Mouse (Mus musculus) ovary, adult 18-20 months (tissue): ENCODE measurements at regions not wholly inside any gene's neighbourhood (a gene's known extent, or its start where the extent isn't known, plus 50 kb on each side); places are given as distances from the start of the nearest gene placed in this dataset.

Experiments used
- DNase-seq: peaks from one replicate; pipeline ENCODE4 v3.0.0; 2022; ENCODE audit warnings: low spot score, mixed read lengths

DNA sequence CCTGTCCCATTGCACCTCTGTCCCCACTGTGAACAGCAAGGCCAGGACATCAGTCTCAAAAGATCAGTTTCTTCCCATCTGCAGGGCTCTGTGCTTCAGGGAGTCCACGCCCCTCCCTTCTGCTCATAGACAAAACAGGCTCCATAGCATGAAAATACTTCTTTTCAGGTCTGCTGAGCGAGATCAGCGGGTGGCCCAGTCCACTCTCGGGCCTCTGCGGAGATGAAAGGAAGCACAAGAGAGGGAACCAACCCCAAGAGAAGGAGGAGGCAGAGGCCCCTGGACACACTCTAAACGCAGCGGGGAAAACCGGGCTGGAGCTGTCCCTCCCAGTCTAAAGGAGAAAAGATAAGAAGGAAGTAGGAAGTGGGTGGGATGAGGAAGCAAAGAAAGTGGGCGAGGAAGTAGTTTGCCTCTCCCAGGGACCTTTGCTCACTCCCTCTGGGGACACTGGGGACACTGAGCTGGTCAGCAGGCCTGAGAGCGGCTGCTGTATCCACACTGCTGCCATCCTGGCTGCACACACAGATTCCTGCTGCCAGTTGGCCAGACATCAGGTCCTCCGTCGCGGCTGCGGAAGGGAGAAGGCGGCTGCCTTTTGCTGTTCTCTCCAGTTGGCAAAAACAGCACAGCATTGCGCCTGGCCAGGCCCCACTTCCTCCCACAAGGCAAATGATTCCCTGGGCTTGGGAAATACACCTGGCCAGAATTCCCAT, 143.5 kb downstream of the Rybp start:
- DNase-seq, result peak; percentile 65

DNA sequence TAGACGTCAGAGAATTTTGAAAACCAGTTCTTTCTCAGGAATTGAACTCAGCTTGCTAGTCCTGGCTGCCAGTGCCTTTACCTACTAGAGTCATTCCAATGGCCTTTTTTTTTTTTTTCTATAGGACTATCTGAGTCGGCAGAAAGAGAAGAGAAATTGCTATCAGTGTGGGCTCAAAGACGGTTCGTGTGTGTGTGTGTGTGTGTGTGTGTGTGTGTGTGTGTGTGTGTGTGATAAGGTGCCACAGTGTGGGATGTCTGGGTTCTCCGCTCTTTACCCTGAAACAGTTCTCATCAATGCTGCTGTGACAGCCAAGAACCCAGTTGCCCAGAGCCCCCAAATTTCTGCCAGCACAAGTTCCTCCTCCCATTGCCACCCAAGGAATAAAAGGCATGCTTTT, 146.1 kb downstream of the Rybp start:
- DNase-seq, result no peak

DNA sequence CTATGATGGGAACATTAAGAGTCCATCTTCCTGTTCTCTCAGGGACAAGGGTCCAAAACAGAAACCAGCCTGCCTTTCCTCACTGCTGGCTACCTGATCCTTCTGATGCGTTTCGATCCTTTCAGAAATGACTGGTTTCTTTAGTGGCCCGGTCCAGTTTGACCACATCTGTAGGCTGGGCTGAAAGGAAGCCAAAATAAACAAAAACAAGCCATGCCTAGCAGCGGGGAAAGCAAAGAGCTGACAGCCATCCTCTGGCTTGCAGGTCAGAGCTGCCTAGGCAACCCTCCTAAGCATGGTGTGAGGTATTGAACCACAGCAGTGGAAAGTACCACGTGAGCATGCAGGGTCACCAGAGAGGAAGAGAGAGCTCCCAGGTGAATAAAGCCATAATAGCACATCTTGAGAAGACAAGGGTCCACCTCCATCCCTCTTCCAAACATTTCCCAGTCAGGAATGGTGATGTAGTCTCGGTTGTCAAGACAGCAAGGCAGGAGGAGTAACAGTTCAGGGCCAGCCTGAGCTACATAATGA, 146.6 kb downstream of the Rybp start:
- no peak for DNase-seq

DNA sequence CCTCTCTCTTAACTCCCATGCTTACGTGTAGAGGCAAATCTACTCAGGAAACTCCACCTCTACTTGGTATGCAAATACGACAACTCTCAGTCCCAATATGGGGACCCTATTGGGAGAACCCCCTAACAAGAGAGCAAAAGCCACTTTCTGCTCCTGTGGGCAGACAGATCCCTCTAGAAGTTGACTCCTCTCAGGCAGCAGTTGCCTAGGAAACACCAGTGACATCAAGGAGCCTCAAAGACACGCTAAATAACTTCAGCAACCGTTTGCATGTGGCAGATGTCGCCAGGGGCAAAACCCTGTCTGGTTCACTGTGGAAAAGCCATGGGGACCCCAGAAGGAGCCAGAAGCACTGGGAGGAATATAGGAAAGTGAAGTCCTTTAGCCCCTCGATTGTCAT, 147.5 kb downstream of the Rybp start:
- no peak for DNase-seq

DNA sequence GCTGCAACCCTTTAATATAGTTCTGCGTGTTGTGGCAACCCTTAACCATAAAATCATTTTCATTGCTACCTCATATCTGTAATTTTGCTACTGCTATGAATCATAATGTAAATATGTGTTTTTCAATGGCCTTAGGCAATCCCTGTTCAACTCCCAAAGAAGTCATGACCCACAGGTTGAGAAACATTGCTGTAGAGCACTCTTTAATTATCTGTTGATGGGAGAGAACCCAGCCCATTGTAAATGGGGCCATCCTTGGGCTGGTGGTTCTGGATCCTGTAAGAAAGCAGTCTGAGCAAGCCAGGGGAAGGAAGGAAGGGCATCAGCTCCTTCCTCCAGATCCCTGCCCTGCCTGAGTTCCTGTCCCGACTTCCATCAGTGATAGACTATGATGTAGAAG, 148.6 kb downstream of the Rybp start:
- DNase-seq, result no peak

DNA sequence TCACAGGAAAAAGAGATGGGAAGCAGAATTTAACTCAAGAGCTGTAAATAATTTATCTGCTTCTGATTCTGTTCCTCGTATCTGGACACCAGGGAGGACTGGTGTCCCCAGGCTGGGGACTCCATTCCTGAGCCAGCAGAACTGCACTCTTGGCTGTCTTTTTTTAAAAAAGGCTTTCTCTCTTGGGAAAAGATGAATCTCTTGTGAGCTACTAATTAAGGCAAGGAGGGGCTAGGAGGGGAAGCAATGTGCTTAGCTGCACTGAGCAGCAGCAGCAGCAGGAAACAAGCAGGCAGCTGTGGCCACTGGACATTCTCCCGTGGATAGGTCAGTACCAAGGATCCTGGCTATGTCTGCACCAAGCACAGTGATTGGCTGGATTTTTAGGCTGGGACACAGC, 152.1 kb downstream of the Rybp start:
- no peak for DNase-seq

DNA sequence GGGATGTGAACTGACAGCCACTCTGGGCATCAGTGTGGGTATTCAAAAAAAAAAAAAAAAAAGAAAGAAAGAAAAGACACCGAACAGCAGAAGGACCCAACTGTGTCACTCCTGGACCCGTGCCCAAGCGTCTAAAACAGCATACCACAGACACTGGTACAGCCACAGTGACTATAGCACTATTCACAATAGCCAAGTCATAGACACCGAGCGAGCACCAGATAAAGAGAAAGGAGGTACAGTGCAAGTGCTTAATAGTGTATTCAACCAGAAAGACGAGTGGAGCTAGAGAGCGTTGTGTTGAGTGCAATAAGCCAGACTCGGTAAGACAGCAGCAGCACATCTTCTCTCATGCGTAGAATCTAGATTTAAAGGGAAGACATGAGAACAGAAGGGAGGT, 153.3 kb downstream of the Rybp start:
- no peak for DNase-seq

DNA sequence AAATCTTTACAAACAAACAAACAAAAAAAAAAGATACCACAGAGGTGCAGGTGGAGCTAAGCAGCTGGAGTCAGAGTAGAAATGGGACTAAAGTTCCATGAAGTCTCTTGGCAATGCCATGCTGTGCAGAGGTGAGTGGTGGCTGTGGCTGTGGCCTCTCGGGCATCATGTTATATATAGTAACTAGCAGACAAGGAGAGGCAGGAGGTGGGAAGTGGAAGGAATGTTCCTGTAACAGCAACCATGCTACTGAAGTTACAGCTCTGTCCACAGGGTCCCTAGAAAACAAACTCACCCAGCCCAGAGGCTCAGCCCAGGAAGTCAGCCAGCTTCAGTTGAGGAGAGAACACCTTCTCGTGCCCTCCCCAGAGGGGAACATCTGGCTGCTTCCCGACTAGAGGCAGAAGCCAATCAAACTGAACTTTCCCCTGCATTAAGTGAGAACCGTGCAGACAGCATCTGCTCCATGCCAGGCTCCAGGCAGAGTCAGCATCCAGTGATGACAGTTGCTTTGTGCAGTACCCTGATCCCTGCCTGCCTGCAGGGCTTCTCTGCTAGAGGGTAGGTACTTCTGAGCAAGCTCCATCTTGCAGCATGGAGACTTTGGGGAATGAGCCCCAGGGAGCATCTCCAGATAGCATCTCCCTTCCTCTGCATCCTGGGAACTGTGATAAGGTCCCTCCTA, 154.2 kb downstream of the Rybp start:
- no peak for DNase-seq

DNA sequence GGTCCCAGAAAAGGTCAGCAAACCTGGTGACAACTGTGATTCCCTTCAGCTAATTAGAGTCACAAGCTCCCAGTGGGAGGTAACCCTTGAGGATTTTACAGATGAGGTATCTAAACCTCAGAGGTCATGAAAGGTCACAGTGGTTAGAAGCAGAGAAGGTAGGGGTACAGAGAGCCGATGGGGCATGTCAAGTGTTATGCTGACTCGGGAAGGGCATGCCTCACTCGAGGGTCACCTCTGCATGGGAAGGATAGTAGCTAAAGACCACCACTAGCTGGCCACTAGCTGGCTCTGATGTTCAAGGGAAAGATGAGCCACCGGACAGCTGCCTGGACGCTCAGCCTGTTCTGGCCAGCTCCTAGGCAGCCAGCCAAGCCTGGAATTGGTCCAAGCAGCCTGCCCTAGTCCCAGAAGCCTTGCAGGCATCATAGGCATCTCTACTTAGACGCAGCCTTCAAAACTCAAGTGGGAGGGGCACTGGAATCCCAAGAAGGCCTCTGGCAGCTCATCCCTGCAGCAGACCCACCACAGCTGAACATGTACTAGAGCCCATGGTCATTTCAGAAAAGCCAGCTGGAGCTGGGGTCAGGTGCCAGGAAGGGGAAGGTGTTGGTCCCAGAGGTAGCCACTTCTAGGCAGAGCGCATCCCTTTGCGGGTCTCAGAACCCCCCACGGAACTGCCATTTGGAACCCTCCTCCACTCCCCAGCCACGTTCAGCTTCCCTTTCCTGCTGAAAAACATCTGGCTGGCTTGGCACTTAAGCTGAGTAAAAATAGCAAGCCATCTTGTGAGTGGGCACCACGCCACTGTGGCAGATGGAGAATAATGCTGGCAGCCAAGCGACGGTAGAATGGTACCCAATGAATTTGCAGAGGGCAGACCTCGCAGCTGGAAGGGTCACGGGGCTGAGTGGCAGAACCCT, 159.8 kb downstream of the Rybp start:
- peak; percentile 91 for DNase-seq

DNA sequence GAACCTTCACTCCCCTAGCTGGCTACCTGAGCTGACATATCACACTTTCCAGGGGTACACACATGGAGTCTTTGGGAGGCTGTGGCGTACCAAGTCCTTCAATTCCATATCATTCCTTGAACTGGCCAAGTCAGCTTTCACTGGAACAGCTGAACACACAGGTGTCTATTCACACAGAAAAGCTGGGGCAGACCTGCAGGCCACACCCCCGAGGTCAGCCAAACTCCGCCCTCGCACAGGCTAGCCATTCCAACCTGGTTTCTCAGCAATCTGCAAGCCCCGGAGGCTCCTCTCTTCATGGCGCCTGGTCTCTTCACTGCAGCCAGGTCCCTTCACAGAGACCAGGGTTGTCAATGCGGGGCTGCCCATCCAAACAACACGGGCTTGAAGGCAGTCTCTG, 160.5 kb downstream of the Rybp start:
- no peak for DNase-seq

DNA sequence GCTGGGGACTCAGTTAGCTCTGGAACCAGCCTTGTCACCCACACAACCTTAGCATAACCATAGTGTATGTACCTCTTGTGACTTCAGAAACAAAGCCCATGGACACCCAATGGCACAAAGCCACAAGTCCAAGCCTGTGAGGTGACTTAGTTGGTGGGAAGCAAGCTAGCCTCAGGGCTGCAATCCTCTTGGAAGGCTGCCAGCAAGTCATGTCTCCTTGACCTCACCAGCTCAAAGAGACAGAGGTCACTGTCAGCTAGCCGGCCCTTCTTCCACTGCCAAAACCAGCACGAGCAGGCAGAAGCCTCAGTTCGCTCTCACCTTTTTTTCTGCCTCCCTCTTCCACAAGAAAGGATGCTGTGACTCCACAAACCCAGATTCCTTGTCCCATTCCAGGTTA, 161.0 kb downstream of the Rybp start:
- no peak for DNase-seq

DNA sequence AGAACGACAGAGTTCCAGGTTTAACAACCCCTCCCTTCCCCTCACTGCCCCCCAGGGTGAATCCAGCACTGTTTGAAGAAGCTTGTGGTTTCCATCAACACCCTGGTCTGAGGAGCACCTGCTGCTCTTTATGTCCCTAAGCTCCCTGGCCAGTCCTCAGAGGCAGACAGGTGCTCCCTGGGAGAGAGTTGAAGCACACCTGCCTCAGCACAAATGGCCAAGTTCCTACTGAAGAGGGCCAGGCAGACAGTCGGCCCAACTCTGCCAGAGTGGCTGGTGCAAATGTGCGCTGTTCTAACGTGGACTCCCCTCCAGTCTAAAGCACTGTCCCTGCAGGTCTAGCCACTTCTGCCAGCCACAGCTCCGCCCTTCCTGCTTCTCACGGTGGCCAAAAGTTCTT, 166.0 kb downstream of the Rybp start:
- no peak for DNase-seq

DNA sequence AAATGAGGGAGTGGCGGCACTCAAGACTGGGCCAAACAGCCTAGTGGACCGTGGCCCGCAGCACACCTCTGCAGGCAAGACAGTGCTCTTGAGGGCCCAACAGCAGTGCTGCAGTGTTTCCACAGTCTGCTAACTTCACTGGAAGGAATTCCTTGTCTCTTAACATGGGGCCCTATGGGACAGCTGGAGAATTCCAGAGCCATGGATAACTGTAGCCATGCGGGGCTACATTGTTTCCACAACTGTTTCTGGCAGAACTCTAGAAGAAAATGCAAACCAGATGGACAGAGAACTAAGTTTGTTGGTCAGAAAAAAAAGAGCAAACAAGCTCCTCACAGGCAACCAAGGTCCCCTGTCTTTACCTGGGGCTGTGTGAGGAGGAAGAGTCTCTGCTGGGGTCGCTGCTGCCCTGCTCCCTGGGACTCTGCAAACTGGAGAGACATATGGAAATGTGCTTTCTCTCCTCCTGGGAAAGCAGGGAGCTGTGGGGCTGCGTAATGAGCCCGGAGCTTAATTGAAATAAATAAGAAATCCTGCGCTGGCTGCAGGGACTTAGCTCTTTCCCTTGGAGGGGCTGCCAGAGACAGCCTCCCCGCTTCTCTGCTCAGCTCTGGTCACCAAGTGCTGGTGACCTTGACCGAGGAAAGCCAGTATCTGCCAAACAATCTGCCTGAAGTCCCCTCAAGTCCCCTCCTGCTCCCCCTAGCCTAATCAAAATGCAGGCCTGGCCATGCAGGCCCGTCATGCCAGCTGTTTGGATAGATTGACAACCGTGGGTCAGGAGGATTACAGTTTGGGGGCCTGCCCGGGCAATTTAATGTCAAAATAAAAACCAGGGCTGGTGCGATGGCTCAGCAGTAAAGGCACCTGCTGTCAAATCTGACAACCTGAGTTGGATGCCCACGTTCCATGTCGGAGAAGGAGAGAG, 167.0 kb downstream of the Rybp start:
- no peak for DNase-seq

DNA sequence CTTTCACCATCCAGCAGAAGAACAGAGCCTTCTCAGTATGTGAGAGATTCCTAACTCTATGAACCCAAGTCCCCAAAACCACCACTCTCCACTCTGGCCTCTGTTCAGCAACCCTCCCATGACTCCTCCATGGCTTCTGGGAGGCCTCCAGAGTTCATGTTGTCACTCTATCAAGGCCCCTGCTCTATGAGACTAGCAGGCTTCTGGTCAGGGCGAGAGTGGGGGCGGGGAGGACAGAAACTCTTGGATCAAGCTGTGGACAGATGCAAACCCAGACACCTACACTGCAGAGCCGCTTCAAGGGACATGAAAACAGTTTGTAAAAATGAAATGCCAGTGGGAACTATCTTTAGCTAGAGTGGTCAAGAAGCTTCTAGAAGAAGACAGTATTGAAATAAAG, 170.2 kb downstream of the Rybp start:
- no peak for DNase-seq

DNA sequence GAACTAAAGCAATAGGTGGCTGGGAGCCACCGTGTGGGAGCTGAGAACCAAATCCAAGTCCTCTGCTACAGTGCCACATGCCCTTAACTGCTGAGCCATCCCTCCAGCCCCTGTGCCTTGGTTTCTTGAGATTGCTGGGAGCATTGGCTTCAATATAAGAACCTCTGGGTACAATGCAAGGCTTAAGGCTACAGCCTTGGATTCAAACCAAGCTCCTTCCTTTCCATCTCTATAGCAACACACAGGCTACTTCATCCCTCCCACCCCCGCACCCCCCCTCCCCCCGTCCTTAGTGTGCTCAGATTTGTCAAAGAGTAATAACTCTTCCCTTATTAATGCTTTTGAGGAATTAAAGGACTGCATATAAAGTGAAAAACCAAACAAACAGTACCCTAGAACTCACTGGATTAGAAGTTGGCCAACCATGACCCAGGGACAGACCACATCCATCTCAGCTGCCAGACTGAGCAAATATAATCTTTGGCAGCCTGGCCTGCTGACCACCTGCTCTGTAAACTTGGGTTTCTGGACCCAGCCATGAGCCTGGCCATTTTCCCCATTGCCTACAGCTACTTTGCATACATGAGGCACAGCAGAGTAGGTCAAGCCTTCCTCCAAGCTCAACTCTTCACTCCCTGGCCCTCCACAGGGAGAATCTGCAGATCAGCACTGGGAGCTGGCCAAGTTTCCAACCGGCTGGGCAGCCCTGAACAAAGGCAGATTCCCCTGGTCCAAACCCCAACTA, 173.7 kb downstream of the Rybp start:
- no peak for DNase-seq

DNA sequence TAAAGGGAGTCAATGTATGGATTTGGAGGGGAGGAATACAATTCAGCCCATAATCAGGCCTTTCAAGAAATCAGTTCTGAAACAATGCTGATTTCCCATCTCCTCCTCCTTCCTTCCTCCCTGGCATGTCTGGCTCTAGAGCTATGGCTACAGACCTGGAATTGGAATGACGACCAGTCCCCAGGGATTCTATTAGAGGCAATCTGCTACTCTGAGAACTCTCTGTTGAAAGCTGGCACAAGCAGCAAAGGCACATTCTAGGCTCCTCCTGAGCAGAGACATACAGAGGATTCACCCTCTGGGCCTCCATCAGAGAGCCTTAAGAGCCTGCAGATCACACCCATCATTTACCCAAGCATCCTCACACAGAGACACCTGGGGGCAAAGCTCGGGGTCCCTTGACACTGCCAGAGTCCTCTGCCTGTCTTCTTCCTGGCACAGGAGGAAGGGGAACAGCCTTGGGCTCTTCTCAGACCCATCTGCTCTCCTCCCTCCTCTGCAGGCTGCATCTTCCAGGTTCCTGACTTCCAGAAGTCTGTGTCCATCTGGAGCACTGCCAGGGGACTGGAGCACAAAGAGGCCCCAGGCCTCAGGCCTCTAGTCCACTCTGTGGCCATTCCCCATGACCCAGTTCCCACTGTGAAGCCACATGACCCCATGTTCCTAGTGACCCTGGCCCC, 176.2 kb downstream of the Rybp start:
- no peak for DNase-seq

DNA sequence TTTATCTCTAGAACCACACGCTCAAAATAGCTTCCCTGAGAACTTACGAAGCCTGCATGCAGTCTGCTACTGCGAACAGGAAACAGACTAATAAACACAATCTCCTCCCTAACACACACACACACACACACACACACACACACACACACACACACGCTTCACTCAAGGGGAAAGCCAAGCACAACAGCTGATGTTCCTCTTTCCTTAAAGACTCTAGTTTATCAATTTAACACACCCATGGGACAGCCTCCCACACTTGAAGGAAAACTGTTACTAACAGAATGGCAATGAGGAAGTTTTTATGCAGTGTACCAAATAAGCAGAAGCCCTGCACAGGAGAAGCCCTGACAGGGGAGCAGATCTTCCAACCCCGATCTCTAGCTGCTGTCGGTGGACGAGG, 177.3 kb downstream of the Rybp start:
- DNase-seq, result peak; percentile 35

DNA sequence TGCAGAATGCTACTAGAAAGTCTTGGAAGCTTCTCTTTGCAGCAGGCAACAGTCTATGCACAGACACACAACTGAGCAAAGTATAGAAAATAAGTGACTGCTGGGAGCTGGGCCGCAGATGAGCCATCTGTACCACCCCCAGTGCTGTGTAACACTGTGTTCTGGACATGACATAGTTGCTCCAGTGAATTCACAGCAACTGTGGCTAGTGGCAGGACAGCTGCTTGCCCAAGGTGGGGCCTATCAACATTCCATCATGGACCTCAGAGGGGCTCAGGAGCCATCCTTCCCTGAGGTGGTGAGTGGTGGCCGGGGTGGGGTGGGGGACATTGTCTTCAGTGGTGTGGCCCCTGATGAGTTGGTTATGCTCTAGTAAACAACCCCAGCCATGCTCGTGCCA, 177.9 kb downstream of the Rybp start:
- DNase-seq, result no peak

DNA sequence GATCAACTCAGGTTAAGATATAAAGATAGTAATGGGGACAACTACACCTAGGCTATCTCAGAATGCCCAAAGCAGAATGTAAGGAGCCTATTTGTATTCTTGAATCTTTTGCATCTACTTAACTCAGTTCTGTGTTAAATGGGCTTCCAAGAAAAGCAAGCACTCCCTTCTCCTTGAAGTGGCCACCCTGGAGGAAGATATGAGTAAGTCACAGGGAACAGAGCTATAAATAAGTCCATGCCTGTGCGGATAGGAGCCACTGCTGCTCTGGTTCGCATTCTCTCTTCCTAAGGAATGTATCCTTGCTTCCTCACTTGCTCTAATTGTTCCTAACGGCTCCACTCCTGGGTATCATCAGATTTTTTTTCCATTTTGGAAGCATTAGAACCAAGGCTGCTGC, 179.8 kb downstream of the Rybp start:
- DNase-seq, result no peak

DNA sequence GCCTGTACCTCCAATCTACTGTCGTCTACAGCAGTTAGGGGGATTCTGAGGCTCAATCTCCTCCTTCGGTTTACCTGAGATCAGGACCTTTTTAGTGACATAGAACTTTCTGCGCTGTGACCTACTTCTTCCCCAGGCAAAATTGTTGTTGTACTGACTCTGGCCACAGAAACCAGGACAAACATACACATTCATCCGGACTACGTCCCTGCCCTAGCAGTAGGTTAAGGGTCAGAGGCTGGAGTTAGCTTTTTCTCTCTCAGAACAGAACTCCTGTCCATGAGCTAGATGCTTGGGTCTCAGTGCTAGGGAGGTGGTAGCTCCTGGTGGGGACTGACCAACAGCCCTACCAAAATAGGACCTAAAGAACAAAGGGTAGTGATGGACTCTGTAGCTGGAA, 180.2 kb downstream of the Rybp start:
- DNase-seq, result no peak
